Mouse (Mus musculus) small intestine, adult 2 months (tissue): ENCODE results near the gene Chmp6.

Experiments used
- CTCF ChIP-seq: fragments of 200-500 bp; IDR thresholded peaks from 2 replicates; pipeline ENCODE4 v1.5.1; 2012; ENCODE audit warnings: low read depth, mild to moderate bottlenecking, control low read depth, inconsistent platforms, low read length, moderate library complexity, mixed read lengths; ENCODE audit not compliant: insufficient replicate concordance, insufficient read length; ENCODE audit errors: extremely low read depth
- POLR2A ChIP-seq: fragments of 200-500 bp; IDR thresholded peaks from 2 replicates; pipeline ENCODE4 v1.6.1; 2012; ENCODE audit warnings: low read depth, mild to moderate bottlenecking, control low read depth, inconsistent platforms, low read length, moderate library complexity

DNA sequence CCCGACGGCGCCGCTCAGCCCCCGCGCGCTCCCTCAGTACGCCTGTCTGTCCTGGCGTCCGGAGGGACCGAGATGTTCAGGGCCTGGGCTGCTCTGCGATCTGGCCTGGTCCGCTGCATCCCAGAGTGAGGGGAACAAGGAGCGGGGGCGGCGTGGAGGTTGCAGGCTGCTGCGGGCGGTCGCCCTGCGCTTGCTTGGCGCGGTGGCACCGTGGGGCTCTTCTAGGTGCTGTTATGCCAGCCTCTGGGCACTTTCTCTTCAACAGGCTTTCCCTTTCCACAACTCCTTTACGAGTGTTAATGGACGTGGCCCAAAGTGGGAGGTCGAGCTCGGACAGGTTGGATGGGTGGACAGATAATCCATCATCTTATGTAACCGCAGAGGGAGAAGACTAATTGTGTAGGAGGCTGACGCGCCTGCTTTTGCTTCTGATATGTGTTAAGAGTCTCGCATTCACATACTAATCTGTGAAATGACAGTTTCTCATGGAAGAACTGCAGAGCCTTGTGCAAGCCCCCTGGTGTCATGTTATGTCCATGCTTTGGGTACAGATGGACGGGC is 30.3 kb downstream of the Chmp6 start:
- TF ChIP-seq POLR2A (no peak), CTCF (no peak)
